Mouse (Mus musculus) myocyte (in vitro differentiated cells): ENCODE data around the gene Dynlt1f.

ENCODE experiments used
- MYOD1 ChIP-seq, 3 experiments: IDR thresholded peaks; one replicate each; pipeline ENCODE4 v1.6.1; 2011; ENCODE audit warnings: control low read depth in 2 of 3, low read depth in 2 of 3, mild to moderate bottlenecking in 2 of 3, moderate library complexity in 1 of 3; ENCODE audit not compliant: insufficient read length in 2 of 3, control insufficient read depth in 1 of 3
- POLR2A ChIP-seq: IDR thresholded peaks from one replicate; pipeline ENCODE4 v1.6.1; 2011; ENCODE audit warnings: low read depth, mild to moderate bottlenecking, control low read depth, moderate library complexity; ENCODE audit not compliant: insufficient read length
- TCF12 ChIP-seq: IDR thresholded peaks from one replicate; pipeline ENCODE4 v1.6.1; 2011; ENCODE audit warnings: mild to moderate bottlenecking, control low read depth; ENCODE audit not compliant: poor library complexity, insufficient read depth, severe bottlenecking

- TF ChIP-seq MYOD1 (IDR thresholded peaks at IDR 0.05; ENCODE audit: control insufficient read depth in 1 of 3, insufficient read length in 2 of 3, low read depth in 2 of 3) (no peak), TCF12 (no peak), POLR2A (no peak)
Observed at GRCm38 (mm10) chr17:6636861-6637260, 18.8 kb downstream of the Dynlt1f start.
